Mouse (Mus musculus): ENCODE data around the gene Rnf157.

DNA sequence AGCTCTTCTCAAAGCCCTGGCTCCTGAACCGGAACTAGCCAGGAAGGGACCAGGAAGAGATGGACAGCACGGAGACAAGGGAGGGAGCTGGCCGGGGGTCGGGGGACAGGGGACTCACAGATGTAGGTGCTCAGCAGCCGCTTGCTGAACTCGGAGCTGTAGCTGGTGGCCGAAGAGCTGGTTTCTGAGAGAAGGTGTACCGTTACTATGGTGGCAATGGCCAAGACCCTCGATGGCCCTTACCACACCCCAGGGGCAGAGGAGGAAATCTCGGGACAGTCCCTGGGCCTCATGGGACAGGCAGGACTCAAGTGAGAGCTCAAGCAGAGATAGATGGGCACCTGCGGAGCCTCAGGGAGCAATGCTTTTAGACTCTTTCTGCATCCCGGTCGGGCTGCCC is 120.4 kb downstream of the Rnf157 start:
- TF ChIP-seq CTCF (IDR thresholded peaks at IDR 0.05; ENCODE audit: insufficient read depth, low read depth, low read length) (no peak), POLR2A (IDR thresholded peaks at IDR 0.05; ENCODE audit: insufficient read depth, low read depth, low read length) (no peak)

Data from olfactory bulb, adult 2 months (tissue).